Mouse (Mus musculus): ENCODE results near the gene Foxn3. TPM values are rescaled to one million over a fixed set of nuclear protein-coding genes. Genes with fewer than 3 reads are reported as not detected.

The Foxn3 gene
- total and polyA plus RNA-seq, 3 experiments = 9.7 to 26.8 (median 11.0) TPM

DNA sequence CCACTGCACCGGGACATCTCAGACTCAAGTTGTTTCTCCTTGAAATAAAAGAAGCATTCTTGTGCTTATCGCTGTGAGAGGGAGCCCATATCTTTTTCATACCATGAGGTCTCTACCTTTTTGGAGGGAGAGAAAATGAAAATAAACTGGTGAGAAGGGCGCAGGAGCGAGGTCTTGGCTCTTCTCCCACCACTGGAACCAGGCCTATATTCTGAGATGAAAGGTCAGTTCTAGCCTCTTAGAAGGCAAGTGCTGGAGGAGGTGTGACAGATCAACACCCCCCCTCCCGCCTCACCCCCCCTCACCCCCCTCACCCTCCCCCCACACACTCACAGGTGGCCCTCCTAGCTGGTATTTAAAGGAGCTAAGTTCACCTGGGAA, 201.6 kb downstream of the Foxn3 start:
- Histone ChIP-seq H3K27me3 (replicated peaks) (no peaks in the 10 kb centered on the region), H3K4me3 (replicated peaks in 1 of 3; ENCODE audit: low read depth in 2 of 3, low read length in 2 of 3, poor library complexity in 1 of 3) (no peak overlapping the region), H3K9me3 (replicated peaks; ENCODE audit: low read length) (no peaks in the 10 kb centered on the region), H3K36me3 (replicated peaks in 1 of 2; ENCODE audit: control insufficient read depth in 1 of 2, insufficient read depth in 1 of 2, low read length in 1 of 2) (peaks cover 0 to 36% of the 10 kb centered on the region in 2 experiments), H3K27ac (ENCODE audit: insufficient read depth, low read depth) (no peak overlapping the region; the same call in 1 of the 2 replicates), H3K9ac (ENCODE audit: insufficient read depth, low read depth) (no peak overlapping the region), H3K79me2 (replicated peaks; ENCODE audit: control insufficient read depth, extremely low read depth, insufficient read depth, poor library complexity, severe bottlenecking) (peaks cover 4% of the 10 kb centered on the region), H3K4me2 (ENCODE audit: insufficient read depth, low read depth, poor library complexity, severe bottlenecking) (peak overlapping the region; percentile 68; the same call in 1 of the 2 replicates), H3K4me1 (ENCODE audit: control insufficient read depth in 1 of 2, insufficient read depth in 2 of 2) (peaks cover 36 to 67% of the 10 kb centered on the region in 2 experiments)
- DNase-seq (ENCODE audit: extremely low read depth) = no peak
- TF ChIP-seq RAD21 (IDR thresholded peaks at IDR 0.05; ENCODE audit: low read depth, low read length) = no peak
- no peak for TF ChIP-seq USF1 (IDR thresholded peaks at IDR 0.05; ENCODE audit: low read depth, low read length)
- no peak for TF ChIP-seq MAFK (IDR thresholded peaks at IDR 0.05; ENCODE audit: insufficient replicate concordance, low read length)
- TF ChIP-seq TBP (conservative IDR thresholded peaks at IDR 0.05; ENCODE audit: low read depth, low read length) = no peak
- TF ChIP-seq MYC (IDR thresholded peaks at IDR 0.05; ENCODE audit: low read depth, low read length) = no peak
- no peak for TF ChIP-seq POLR2AphosphoS2 (IDR thresholded peaks at IDR 0.05; ENCODE audit: low read depth, low read length)
- no peak for TF ChIP-seq SMC3 (IDR thresholded peaks at IDR 0.05; ENCODE audit: low read depth, low read length)
- TF ChIP-seq HCFC1 (IDR thresholded peaks at IDR 0.05; ENCODE audit: low read depth, low read length) = no peak
- no peak for TF ChIP-seq USF2 (conservative IDR thresholded peaks at IDR 0.05; ENCODE audit: low read depth, low read length)
- TF ChIP-seq ZNF384 (IDR thresholded peaks at IDR 0.05; ENCODE audit: low read depth, low read length) = no peak
- no peak for TF ChIP-seq ZC3H11A (IDR thresholded peaks at IDR 0.05; ENCODE audit: low read depth, low read length)
- no peak for TF ChIP-seq MEF2A (IDR thresholded peaks at IDR 0.05; ENCODE audit: borderline replicate concordance, low read depth, low read length)
- TF ChIP-seq CTCF (conservative IDR thresholded peaks at IDR 0.05 in 1 of 2, IDR thresholded peaks at IDR 0.05 in 1 of 2; ENCODE audit: low read depth in 2 of 2, low read length in 2 of 2) = no peak
- TF ChIP-seq POLR2A (IDR thresholded peaks at IDR 0.05; ENCODE audit: low read depth, low read length) = no peak
- no peak for TF ChIP-seq GABPA (IDR thresholded peaks at IDR 0.05; ENCODE audit: insufficient replicate concordance, low read depth, low read length)
- TF ChIP-seq TCF12 (IDR thresholded peaks at IDR 0.05; ENCODE audit: low read depth, low read length) = no peak
- no peak for TF ChIP-seq IRF4 (IDR thresholded peaks at IDR 0.05; ENCODE audit: low read depth, low read length)
- no peak for TF ChIP-seq MXI1 (IDR thresholded peaks at IDR 0.05; ENCODE audit: low read depth, low read length)
- no peak for TF ChIP-seq EP300 (IDR thresholded peaks at IDR 0.05; ENCODE audit: low read length)
- TF ChIP-seq E2F4 (IDR thresholded peaks at IDR 0.05; ENCODE audit: insufficient replicate concordance, low read depth, low read length) = no peak
- dilution Hi-C loops (cut with MboI; ENCODE audit: extremely low pct_ligation_motif_present, extremely low pct_unique_long_range_greater_than_20kb, low sequenced_read_pairs) (no loop called here), in situ Hi-C loops (cut with MboI; ENCODE audit: low pct_ligation_motif_present, low pct_unique_long_range_greater_than_20kb, low sequenced_read_pairs) (no loop called here)

DNA sequence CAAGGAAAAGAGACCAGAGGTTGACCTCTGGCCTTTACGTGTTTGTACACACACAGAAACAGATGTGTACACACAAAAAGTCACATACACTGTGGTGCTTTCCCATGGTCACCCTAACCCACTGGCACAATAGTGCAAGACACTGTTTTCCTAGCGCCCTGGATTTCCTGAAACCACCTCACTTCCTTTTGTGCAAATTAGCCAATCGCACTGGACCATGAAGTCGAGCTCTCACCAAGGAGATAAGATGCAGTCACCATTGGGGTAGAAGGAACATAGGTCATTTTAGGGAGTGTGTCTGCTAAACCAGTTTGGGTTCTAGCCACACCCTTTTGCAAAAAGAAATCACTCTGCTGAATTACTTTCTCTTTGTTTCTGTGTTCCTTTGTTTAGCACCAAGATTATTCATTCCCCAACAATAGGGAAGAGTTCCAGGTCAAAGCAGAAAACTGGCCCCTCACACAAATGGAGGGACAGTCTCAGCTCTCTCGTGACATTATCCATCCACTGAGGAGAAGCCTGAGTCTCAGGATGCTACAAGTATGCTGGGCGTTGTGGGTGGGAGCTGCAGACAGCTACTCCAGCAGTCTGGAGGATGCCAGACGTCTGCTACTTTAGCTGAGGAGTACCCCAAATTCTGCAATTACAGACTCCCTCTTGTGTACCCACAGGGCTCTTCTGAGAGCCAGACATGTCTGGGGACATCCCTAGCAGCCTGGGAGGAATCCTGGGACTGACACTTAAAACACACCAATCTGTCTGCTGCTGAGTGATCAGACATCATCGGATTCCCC, 202.2 kb downstream of the Foxn3 start:
- in situ Hi-C loops (cut with MboI; ENCODE audit: low pct_ligation_motif_present, low pct_unique_long_range_greater_than_20kb, low sequenced_read_pairs) (no loop called here), dilution Hi-C loops (cut with MboI; ENCODE audit: extremely low pct_ligation_motif_present, extremely low pct_unique_long_range_greater_than_20kb, low sequenced_read_pairs) (no loop called here)
- Histone ChIP-seq H3K79me2 (replicated peaks; ENCODE audit: control insufficient read depth, extremely low read depth, insufficient read depth, poor library complexity, severe bottlenecking) (peaks cover 4% of the 10 kb centered on the region), H3K4me1 (ENCODE audit: control insufficient read depth in 1 of 2, insufficient read depth in 2 of 2) (peaks cover 35 to 73% of the 10 kb centered on the region in 2 experiments), H3K9me3 (replicated peaks; ENCODE audit: low read length) (no peaks in the 10 kb centered on the region), H3K4me2 (ENCODE audit: insufficient read depth, low read depth, poor library complexity, severe bottlenecking) (peak overlapping the region; percentile 68), H3K4me3 (replicated peaks in 1 of 3; ENCODE audit: low read depth in 2 of 3, low read length in 2 of 3, poor library complexity in 1 of 3) (peak overlapping the region in 1 of 3 experiments; percentile 24), H3K36me3 (replicated peaks in 1 of 2; ENCODE audit: control insufficient read depth in 1 of 2, insufficient read depth in 1 of 2, low read length in 1 of 2) (peaks cover 0 to 40% of the 10 kb centered on the region in 2 experiments), H3K27ac (ENCODE audit: insufficient read depth, low read depth) (peak overlapping the region; percentile 57), H3K27me3 (replicated peaks) (no peaks in the 10 kb centered on the region), H3K9ac (ENCODE audit: insufficient read depth, low read depth) (peak overlapping the region; percentile 22; the same call in 1 of the 2 replicates)
- peak; percentile 77 for DNase-seq (ENCODE audit: extremely low read depth)
- TF ChIP-seq MAZ (IDR thresholded peaks at IDR 0.05; ENCODE audit: low read depth, low read length) (no peak), ELF1 (IDR thresholded peaks at IDR 0.05; ENCODE audit: low read depth, low read length) (peak; percentile 78), USF1 (IDR thresholded peaks at IDR 0.05; ENCODE audit: low read depth, low read length) (no peak), EP300 (IDR thresholded peaks at IDR 0.05; ENCODE audit: low read length) (peak; percentile 91), MXI1 (IDR thresholded peaks at IDR 0.05; ENCODE audit: low read depth, low read length) (peak; percentile 52; the same call in 1 of the 2 replicates), POLR2A (IDR thresholded peaks at IDR 0.05; ENCODE audit: low read depth, low read length) (no peak), KAT2A (IDR thresholded peaks at IDR 0.05; ENCODE audit: insufficient replicate concordance, low read length) (no peak), RCOR1 (conservative IDR thresholded peaks at IDR 0.05; ENCODE audit: low read depth, low read length) (peak; percentile 87; the same call in 1 of the 2 replicates), SIN3A (IDR thresholded peaks at IDR 0.05; ENCODE audit: low read length) (peak; percentile 82), POLR2AphosphoS2 (IDR thresholded peaks at IDR 0.05; ENCODE audit: low read depth, low read length) (no peak), PAX5 (IDR thresholded peaks at IDR 0.05; ENCODE audit: low read length) (no peak), JUND (conservative IDR thresholded peaks at IDR 0.05; ENCODE audit: low read depth, low read length) (0 out of 2 replicates have a peak, but pooled peaks have one; percentile 30), MAX (IDR thresholded peaks at IDR 0.05; ENCODE audit: low read length) (peak; percentile 55), E2F4 (IDR thresholded peaks at IDR 0.05; ENCODE audit: insufficient replicate concordance, low read depth, low read length) (no peak), ETS1 (conservative IDR thresholded peaks at IDR 0.05; ENCODE audit: low read depth, low read length) (peak; percentile 84), TBP (conservative IDR thresholded peaks at IDR 0.05; ENCODE audit: low read depth, low read length) (0 out of 2 replicates have a peak, but pooled peaks have one; percentile 58), ZMIZ1 (IDR thresholded peaks at IDR 0.05; ENCODE audit: low read depth, low read length) (no peak), HCFC1 (IDR thresholded peaks at IDR 0.05; ENCODE audit: low read depth, low read length) (peak; percentile 36), MEF2A (IDR thresholded peaks at IDR 0.05; ENCODE audit: borderline replicate concordance, low read depth, low read length) (peak; percentile 70)

Measured in CH12.LX (cell line).